Mouse (Mus musculus): ENCODE data around the gene Pwwp2b. TPM values are rescaled to one million over a fixed set of nuclear protein-coding genes. Genes with fewer than 3 reads are reported as not detected.

Pwwp2b gene
- polyA plus RNA-seq, 1 experiment from 2014 or later: 10.1 TPM

- WGBS: 81% methylated on average over 3 of the region's 3 CpGs
- Histone ChIP-seq H3K36me3 (no peaks in the 10 kb centered on the region), H3K4me3 (no peak overlapping the region), H3K27ac (no peak overlapping the region; the same call in 1 of the 2 replicates), H3K9me3 (no peaks in the 10 kb centered on the region), H3K27me3 (no peaks in the 10 kb centered on the region), H3K4me2 (replicated peaks) (no peak overlapping the region), H3K9ac (no peak overlapping the region), H3K4me1 (peaks cover 32% of the 10 kb centered on the region)
- no peak for ATAC-seq (ENCODE audit: insufficient number of reproducible peaks, insufficient read depth, low FRiP score, low TSS enrichment)
Observed at GRCm38 (mm10) chr7:139282037-139282436, 33.8 kb downstream of the Pwwp2b start.

DNA sequence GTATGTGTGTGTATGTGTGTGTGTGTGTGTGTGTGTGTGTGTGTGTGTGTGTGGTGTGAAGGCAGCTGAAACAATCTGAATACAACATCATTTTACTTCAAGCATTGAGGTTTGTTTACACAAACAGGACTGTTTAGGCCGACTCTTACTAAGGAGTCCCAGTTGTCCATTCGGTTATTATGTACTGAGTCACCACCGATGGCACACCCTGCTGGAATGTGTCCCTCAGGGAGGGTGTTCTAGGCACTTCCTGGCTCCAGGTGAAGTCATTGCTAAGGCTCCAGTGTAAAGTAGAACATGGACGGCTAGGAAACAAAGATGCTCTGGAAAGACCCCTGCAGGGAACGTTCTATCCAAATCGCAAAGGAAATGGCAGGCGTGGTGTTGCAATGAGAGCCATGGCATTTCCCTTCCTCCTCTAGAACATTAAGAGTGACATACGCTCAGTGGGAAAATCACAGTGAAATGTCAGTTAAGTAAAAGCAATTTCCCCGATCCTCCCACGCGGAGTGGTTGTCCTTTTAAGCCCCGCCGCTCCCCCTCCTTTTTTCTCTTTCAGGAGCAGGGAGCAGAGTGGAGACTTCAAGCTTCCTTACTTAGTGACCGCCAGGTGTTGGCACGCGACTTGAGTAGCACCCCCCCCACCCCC, 37.1 kb downstream of the Pwwp2b start:
- ATAC-seq (ENCODE audit: insufficient number of reproducible peaks, insufficient read depth, low FRiP score, low TSS enrichment): no peak

GRCm38 (mm10) chr7:139288540-139288939, 40.3 kb downstream of the Pwwp2b start:
- Histone ChIP-seq H3K4me1 (peaks cover 13% of the 10 kb centered on the region), H3K9me3 (no peaks in the 10 kb centered on the region), H3K4me2 (replicated peaks) (no peak overlapping the region), H3K27me3 (no peaks in the 10 kb centered on the region), H3K27ac (no peak overlapping the region), H3K36me3 (no peaks in the 10 kb centered on the region), H3K9ac (no peak overlapping the region), H3K4me3 (no peak overlapping the region)
- WGBS: 83% methylated on average over 7 of the region's 7 CpGs
- no peak for ATAC-seq (ENCODE audit: insufficient number of reproducible peaks, insufficient read depth, low FRiP score, low TSS enrichment)

More for the DNA sequence above, 37.1 kb downstream of the Pwwp2b start:
- 77% methylated on average over 16 of the region's 16 CpGs for WGBS
- no peak overlapping the region; the same call in 1 of the 2 replicates for H3K27ac ChIP-seq
- no peaks in the 10 kb centered on the region for H3K9me3 ChIP-seq
- H3K36me3 ChIP-seq: no peaks in the 10 kb centered on the region
- H3K27me3 ChIP-seq: no peaks in the 10 kb centered on the region
- no peak overlapping the region for H3K4me3 ChIP-seq
- no peak overlapping the region for H3K4me2 ChIP-seq (replicated peaks)
- no peak overlapping the region for H3K9ac ChIP-seq
- peaks cover 22% of the 10 kb centered on the region for H3K4me1 ChIP-seq

- H3K36me3 ChIP-seq: no peaks in the 10 kb centered on the region
- H3K27ac ChIP-seq: no peak overlapping the region
- H3K27me3 ChIP-seq: no peaks in the 10 kb centered on the region
- ATAC-seq (ENCODE audit: insufficient number of reproducible peaks, insufficient read depth, low FRiP score, low TSS enrichment): no peak
- 68% methylated on average over 4 of the region's 4 CpGs for WGBS
- H3K4me1 ChIP-seq: peaks cover 8% of the 10 kb centered on the region; the same call in 1 of the 2 replicates
- no peak overlapping the region for H3K4me2 ChIP-seq (replicated peaks)
- H3K4me3 ChIP-seq: no peak overlapping the region
- no peak overlapping the region for H3K9ac ChIP-seq
- no peaks in the 10 kb centered on the region for H3K9me3 ChIP-seq
Observed at GRCm38 (mm10) chr7:139293350-139293749, 45.1 kb downstream of the Pwwp2b start.

DNA sequence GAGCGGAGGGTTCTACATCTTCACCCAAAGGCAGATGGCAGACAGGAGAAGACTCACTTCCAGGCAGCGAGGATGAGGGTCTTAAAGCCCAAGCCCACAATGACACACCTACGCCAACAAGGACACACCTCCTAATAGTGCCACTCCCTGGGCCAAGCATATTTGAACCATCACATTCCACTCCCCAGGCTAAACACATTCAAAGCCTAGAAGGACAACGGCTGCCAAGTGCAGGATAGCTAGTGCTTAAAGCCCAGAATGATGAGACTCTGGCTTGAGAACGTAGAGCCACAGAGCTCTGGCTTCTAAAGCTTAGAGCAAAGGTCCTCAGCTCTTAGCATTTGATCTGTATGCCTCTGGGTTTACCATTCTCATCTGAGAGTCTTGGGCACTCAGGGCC, 45.8 kb downstream of the Pwwp2b start:
- Histone ChIP-seq H3K4me3 (no peak overlapping the region), H3K9ac (no peak overlapping the region), H3K9me3 (no peaks in the 10 kb centered on the region), H3K27ac (no peak overlapping the region), H3K4me2 (replicated peaks) (no peak overlapping the region), H3K4me1 (peaks cover 9% of the 10 kb centered on the region), H3K27me3 (no peaks in the 10 kb centered on the region), H3K36me3 (no peaks in the 10 kb centered on the region)
- no peak for ATAC-seq (ENCODE audit: insufficient number of reproducible peaks, insufficient read depth, low FRiP score, low TSS enrichment)
- 88% methylated on average over 5 of the region's 5 CpGs for WGBS

- Histone ChIP-seq H3K9me3 (no peaks in the 10 kb centered on the region), H3K4me3 (no peak overlapping the region), H3K36me3 (no peaks in the 10 kb centered on the region), H3K4me2 (replicated peaks) (no peak overlapping the region), H3K27me3 (no peaks in the 10 kb centered on the region), H3K9ac (no peak overlapping the region), H3K27ac (0 out of 2 replicates have a peak overlapping the region, but pooled peaks have one; percentile 11), H3K4me1 (peaks cover 13% of the 10 kb centered on the region)
- WGBS: 71% methylated on average over 1 of the region's 1 CpGs
- ATAC-seq (ENCODE audit: insufficient number of reproducible peaks, insufficient read depth, low FRiP score, low TSS enrichment): no peak
Observed at GRCm38 (mm10) chr7:139295653-139296052, 47.4 kb downstream of the Pwwp2b start.

- 62% methylated on average over 10 of the region's 10 CpGs for WGBS
- Histone ChIP-seq H3K27me3 (no peaks in the 10 kb centered on the region), H3K9ac (no peak overlapping the region), H3K4me1 (peaks cover 13% of the 10 kb centered on the region), H3K36me3 (no peaks in the 10 kb centered on the region), H3K27ac (no peak overlapping the region), H3K9me3 (no peaks in the 10 kb centered on the region), H3K4me3 (no peak overlapping the region), H3K4me2 (replicated peaks) (no peak overlapping the region)
- no peak for ATAC-seq (ENCODE audit: insufficient number of reproducible peaks, insufficient read depth, low FRiP score, low TSS enrichment)
Observed at GRCm38 (mm10) chr7:139296552-139297100, 48.3 kb downstream of the Pwwp2b start.

GRCm38 (mm10) chr7:139298446-139298845, 50.2 kb downstream of the Pwwp2b start:
- no peaks in the 10 kb centered on the region for H3K9me3 ChIP-seq
- H3K27ac ChIP-seq: no peak overlapping the region
- peaks cover 13% of the 10 kb centered on the region for H3K4me1 ChIP-seq
- no peak overlapping the region for H3K4me2 ChIP-seq (replicated peaks)
- no peak overlapping the region for H3K9ac ChIP-seq
- WGBS: 39% methylated on average over 4 of the region's 4 CpGs
- no peaks in the 10 kb centered on the region for H3K27me3 ChIP-seq
- ATAC-seq (ENCODE audit: insufficient number of reproducible peaks, insufficient read depth, low FRiP score, low TSS enrichment): no peak
- no peak overlapping the region for H3K4me3 ChIP-seq
- H3K36me3 ChIP-seq: no peaks in the 10 kb centered on the region

- 14% methylated on average over 8 of the region's 8 CpGs for whole genome bisulfite sequencing
- Histone ChIP-seq H3K27ac (no peak overlapping the region), H3K27me3 (no peaks in the 10 kb centered on the region), H3K36me3 (no peaks in the 10 kb centered on the region), H3K4me1 (peaks cover 13% of the 10 kb centered on the region), H3K9ac (no peak overlapping the region), H3K4me3 (no peak overlapping the region), H3K9me3 (no peaks in the 10 kb centered on the region), H3K4me2 (replicated peaks) (no peak overlapping the region; the same call in 1 of the 2 replicates)
- ATAC-seq (ENCODE audit: insufficient number of reproducible peaks, insufficient read depth, low FRiP score, low TSS enrichment): no peak
Observed at GRCm38 (mm10) chr7:139299424-139299823, 51.1 kb downstream of the Pwwp2b start.

- Histone ChIP-seq H3K4me2 (replicated peaks) (no peak overlapping the region), H3K4me3 (no peak overlapping the region), H3K27ac (no peak overlapping the region), H3K9ac (no peak overlapping the region), H3K4me1 (peaks cover 12% of the 10 kb centered on the region), H3K36me3 (no peaks in the 10 kb centered on the region), H3K9me3 (no peaks in the 10 kb centered on the region), H3K27me3 (no peaks in the 10 kb centered on the region)
- WGBS: 58% methylated on average over 7 of the region's 7 CpGs
- no peak for ATAC-seq (ENCODE audit: insufficient number of reproducible peaks, insufficient read depth, low FRiP score, low TSS enrichment)
Observed at GRCm38 (mm10) chr7:139300423-139300822, 52.1 kb downstream of the Pwwp2b start.

GRCm38 (mm10) chr7:139301505-139301904, 53.2 kb downstream of the Pwwp2b start:
- Histone ChIP-seq H3K27ac (no peak overlapping the region), H3K36me3 (no peaks in the 10 kb centered on the region), H3K4me1 (peaks cover 10% of the 10 kb centered on the region), H3K4me2 (replicated peaks) (no peak overlapping the region), H3K9me3 (no peaks in the 10 kb centered on the region), H3K9ac (no peak overlapping the region), H3K27me3 (no peaks in the 10 kb centered on the region), H3K4me3 (no peak overlapping the region)
- 69% methylated on average over 8 of the region's 8 CpGs for WGBS
- no peak for ATAC-seq (ENCODE audit: insufficient number of reproducible peaks, insufficient read depth, low FRiP score, low TSS enrichment)

DNA sequence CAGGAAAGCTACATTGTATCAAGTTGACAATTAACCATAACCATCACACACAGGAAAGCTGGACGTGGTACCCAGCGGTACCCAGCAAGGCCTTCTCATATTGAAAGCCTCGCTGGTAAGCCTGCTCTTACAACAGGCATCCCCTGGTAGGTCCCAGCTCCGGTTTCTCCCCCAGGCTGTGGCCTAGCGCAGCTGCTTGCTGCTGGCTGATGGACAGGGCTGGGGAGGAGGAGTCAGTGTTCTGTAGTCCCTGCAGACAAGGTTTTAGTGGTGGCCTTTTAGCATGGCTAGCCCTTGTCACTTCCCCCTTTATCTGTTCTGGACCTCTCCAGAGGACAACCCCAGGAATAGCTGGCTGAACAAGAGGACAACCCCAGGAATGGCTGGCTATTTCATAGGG, 54.0 kb downstream of the Pwwp2b start:
- no peaks in the 10 kb centered on the region for H3K27me3 ChIP-seq
- no peak overlapping the region for H3K27ac ChIP-seq
- peaks cover 5% of the 10 kb centered on the region for H3K4me1 ChIP-seq
- no peak overlapping the region for H3K4me2 ChIP-seq (replicated peaks)
- no peaks in the 10 kb centered on the region for H3K9me3 ChIP-seq
- H3K36me3 ChIP-seq: no peaks in the 10 kb centered on the region
- ATAC-seq (ENCODE audit: insufficient number of reproducible peaks, insufficient read depth, low FRiP score, low TSS enrichment): no peak
- no peak overlapping the region for H3K4me3 ChIP-seq
- 34% methylated on average over 5 of the region's 5 CpGs for WGBS
- H3K9ac ChIP-seq: no peak overlapping the region

Data from embryonic facial prominence, embryonic 12.5 days (tissue).